Mouse (Mus musculus) embryonic facial prominence, embryonic 11.5 days (tissue): ENCODE data around the gene Dnah3. TPM values are rescaled to one million over a fixed set of nuclear protein-coding genes. Genes with fewer than 3 reads are reported as not detected.

Experiments
- ATAC-seq: fragments of 200-750 bp; cut with Nextera tagmentation; replicated peaks from 2 replicates; pipeline ENCODE4 v1.8.0; 2017; ENCODE audit warnings: low read depth; ENCODE audit not compliant: insufficient number of reproducible peaks, low FRiP score, low TSS enrichment
- DNase-seq: peaks from one replicate; pipeline ENCODE4 v3.0.0-alpha.2; 2015; ENCODE audit warnings: low spot score
- H3K27ac ChIP-seq: fragments of 300-500 bp; sonication (generic); replicated peaks from 2 replicates; pipeline ENCODE4 v1.5.1; 2014; ENCODE audit warnings: mild to moderate bottlenecking, low read depth, low read length, control low read depth
- H3K27me3 ChIP-seq: fragments of 300-500 bp; sonication (generic); 2 replicates; pipeline ENCODE4 v1.6.1; 2014; ENCODE audit warnings: mild to moderate bottlenecking, low read length, moderate library complexity, mixed read lengths; ENCODE audit not compliant: control insufficient read depth, insufficient read depth
- H3K36me3 ChIP-seq: fragments of 300-500 bp; sonication (generic); replicated peaks from 2 replicates; pipeline ENCODE4 v1.6.1; 2014; ENCODE audit warnings: low read depth, mild to moderate bottlenecking, low read length, moderate library complexity, mixed read lengths; ENCODE audit not compliant: control insufficient read depth, insufficient read depth
- H3K4me1 ChIP-seq: fragments of 300-500 bp; sonication (generic); 2 replicates; pipeline ENCODE4 v1.6.1; 2014; ENCODE audit warnings: low read length, mixed read lengths; ENCODE audit not compliant: control insufficient read depth, insufficient read depth
- H3K4me2 ChIP-seq: fragments of 300-500 bp; sonication (generic); 2 replicates; pipeline ENCODE4 v1.6.1; 2014; ENCODE audit warnings: low read depth, mild to moderate bottlenecking, control low read depth, low read length, moderate library complexity
- H3K4me3 ChIP-seq: fragments of 300-500 bp; sonication (generic); 2 replicates; pipeline ENCODE4 v1.5.1; 2014; ENCODE audit warnings: low read depth, low read length, control low read depth
- H3K9ac ChIP-seq: fragments of 300-500 bp; sonication (generic); replicated peaks from 2 replicates; pipeline ENCODE4 v1.6.1; 2014; ENCODE audit warnings: mild to moderate bottlenecking, control low read depth, low read length
- H3K9me3 ChIP-seq: fragments of 300-500 bp; sonication (generic); replicated peaks from 2 replicates; pipeline ENCODE4 v1.6.1; 2016; ENCODE audit warnings: mild to moderate bottlenecking, low read length, inconsistent platforms, mixed read lengths; ENCODE audit not compliant: control insufficient read depth
- WGBS: fragments of 180-500 bp; shearing (Covaris S2); extraction: QIAGEN DNeasy Blood & Tissue Kit; methylation state at CpG from one replicate; pipeline ENCODE4 v1.1.7; 2014; 5-methylcytosine and 5-hydroxymethylcytosine counted together
- polyA plus RNA-seq: library from polyadenylated mRNA; unstranded; fragments of >200 nt; fragmentation: Nextera tagmentation; extraction: Ambion mirVana; gene quantifications from 2 replicates; pipeline ENCODE4 v1.2.1, GENCODE M21; 2014

Gene Dnah3
- polyA plus RNA-seq, 1 experiment from 2014 or later, result not detected

DNA sequence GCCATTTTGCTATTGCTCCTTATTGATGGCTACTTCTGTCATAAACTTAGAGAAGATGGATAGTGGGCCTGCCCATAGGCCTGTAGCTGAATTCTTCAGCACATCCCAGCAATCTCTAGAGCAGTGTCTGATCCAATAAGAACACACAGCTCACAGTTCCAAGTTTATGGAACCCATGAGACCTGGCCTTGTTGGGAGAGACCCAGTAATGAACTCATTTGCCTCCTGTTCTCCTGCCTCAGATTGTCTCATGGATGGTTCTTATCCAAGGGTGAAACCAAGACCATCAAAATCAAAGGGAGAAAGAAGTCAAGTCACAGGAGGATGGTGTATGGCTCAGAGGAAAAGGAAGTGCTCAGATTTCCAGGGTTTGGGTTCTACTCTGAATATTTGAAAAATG, 44.6 kb downstream of the Dnah3 start:
- no peaks in the 10 kb centered on the region for H3K36me3 ChIP-seq
- DNase-seq, result no peak
- no peak for ATAC-seq
- no peaks in the 10 kb centered on the region for H3K27me3 ChIP-seq
- H3K4me3 ChIP-seq, result no peak overlapping the region
- H3K9ac ChIP-seq, result no peak overlapping the region
- H3K27ac ChIP-seq, result no peak overlapping the region
- no peaks in the 10 kb centered on the region for H3K4me1 ChIP-seq
- H3K9me3 ChIP-seq, result no peaks in the 10 kb centered on the region
- H3K4me2 ChIP-seq, result no peak overlapping the region

DNA sequence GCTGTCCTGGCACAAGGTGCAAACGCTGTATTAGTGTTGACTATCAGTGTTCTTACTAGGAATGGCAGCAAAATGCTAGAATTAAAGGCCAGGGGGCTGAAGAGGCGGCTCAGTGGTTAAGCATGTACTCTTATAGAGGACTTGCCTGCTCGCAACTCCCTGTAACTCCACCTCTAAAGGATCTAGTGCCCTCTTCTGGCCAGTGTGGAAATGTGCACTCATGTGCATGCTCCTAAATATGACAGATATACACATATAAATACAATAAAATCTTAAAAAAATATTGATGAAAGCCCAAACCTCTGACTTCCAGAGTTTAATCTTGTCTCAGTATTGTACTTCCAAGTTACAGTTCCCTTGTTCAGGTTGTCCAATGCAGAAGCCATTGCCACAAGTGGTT, 51.1 kb downstream of the Dnah3 start:
- no peak for ATAC-seq
- Histone ChIP-seq H3K9me3 (no peaks in the 10 kb centered on the region), H3K9ac (no peak overlapping the region), H3K27ac (no peak overlapping the region), H3K36me3 (no peaks in the 10 kb centered on the region), H3K4me3 (no peak overlapping the region), H3K4me2 (no peak overlapping the region), H3K27me3 (no peaks in the 10 kb centered on the region), H3K4me1 (no peaks in the 10 kb centered on the region)
- 85% methylated on average over 3 of the region's 3 CpGs for WGBS
- no peak for DNase-seq

DNA sequence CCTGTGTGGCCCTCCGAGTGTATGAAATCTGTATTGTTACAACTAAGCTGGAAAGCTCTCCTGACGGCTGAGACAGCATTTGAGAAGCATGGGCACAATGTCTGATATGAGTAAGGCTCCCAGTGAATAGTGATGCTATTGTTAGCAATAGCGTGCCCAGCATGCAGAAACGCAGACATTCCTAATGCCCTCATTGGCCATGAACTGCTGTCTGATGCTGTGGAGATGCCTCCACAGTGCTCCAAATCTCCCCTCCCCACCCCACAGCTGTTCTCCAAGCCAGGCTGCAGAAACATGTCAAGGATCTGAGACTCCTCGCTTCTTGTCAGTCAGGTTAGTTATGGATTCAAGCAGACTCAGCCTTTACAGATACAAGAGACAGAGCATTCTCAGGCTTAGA, 58.7 kb downstream of the Dnah3 start:
- no peak overlapping the region for H3K27ac ChIP-seq
- DNase-seq (no peak), ATAC-seq (no peak)
- H3K36me3 ChIP-seq, result no peaks in the 10 kb centered on the region
- no peak overlapping the region for H3K4me3 ChIP-seq
- no peak overlapping the region for H3K4me2 ChIP-seq
- H3K4me1 ChIP-seq, result no peaks in the 10 kb centered on the region
- 82% methylated on average over 5 of the region's 5 CpGs for WGBS
- no peaks in the 10 kb centered on the region for H3K9me3 ChIP-seq
- H3K9ac ChIP-seq, result no peak overlapping the region
- H3K27me3 ChIP-seq, result no peaks in the 10 kb centered on the region

DNA sequence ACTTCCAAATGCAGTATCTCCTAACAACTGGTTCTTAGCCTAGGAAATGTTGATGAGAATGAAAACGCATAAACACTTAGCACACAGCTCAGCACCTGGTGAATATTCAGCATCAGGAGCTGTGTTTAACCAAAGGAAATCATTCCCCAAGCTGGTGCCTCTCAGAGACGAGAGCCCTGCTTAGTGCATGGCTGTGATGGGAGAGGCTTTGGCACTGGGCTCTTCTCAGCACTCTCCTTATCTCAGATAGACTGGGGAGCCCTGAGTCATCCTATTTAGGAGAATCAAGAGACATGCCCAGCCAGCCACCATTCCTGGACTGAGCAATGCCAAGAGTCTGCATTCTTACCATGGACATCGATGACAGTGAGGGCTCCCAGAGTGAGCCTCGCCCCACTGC, 60.1 kb downstream of the Dnah3 start:
- Histone ChIP-seq H3K36me3 (no peaks in the 10 kb centered on the region), H3K27me3 (no peaks in the 10 kb centered on the region), H3K9me3 (no peaks in the 10 kb centered on the region), H3K9ac (no peak overlapping the region), H3K4me3 (no peak overlapping the region), H3K4me1 (no peaks in the 10 kb centered on the region), H3K4me2 (no peak overlapping the region), H3K27ac (no peak overlapping the region)
- WGBS, result 78% methylated on average over 4 of the region's 4 CpGs
- ATAC-seq, result no peak
- DNase-seq, result no peak

- ATAC-seq, result no peak
- Histone ChIP-seq H3K4me2 (no peak overlapping the region), H3K27ac (no peak overlapping the region), H3K4me3 (no peak overlapping the region), H3K9me3 (no peaks in the 10 kb centered on the region), H3K27me3 (no peaks in the 10 kb centered on the region), H3K9ac (no peak overlapping the region), H3K36me3 (no peaks in the 10 kb centered on the region), H3K4me1 (no peaks in the 10 kb centered on the region)
- 84% methylated on average over 1 of the region's 1 CpGs for WGBS
- no peak for DNase-seq
These were observed 60.5 kb downstream of the Dnah3 start for GRCm38 (mm10) chr7:120034566-120034965.

DNA sequence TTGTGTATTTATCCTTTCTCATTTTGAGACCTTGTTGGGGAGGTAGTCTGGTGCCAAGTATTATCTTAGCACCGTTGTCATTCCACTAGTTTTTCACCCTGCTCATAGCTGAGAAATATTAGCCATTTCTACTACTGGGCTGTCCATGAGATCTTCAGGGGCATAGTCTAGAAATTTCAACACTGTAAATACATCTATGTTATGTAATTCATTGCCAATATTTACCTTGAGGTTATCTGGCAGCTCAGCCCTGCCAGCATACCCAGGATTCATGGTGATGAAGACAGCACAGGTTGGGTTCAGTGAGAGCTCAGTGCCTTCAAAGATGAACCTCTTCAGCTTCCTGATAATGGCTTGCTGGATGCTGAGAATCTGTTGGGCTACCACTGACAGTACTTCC, 66.4 kb downstream of the Dnah3 start:
- ATAC-seq, result no peak
- 93% methylated on average over 1 of the region's 1 CpGs for WGBS
- no peaks in the 10 kb centered on the region for H3K4me1 ChIP-seq
- H3K27ac ChIP-seq, result no peak overlapping the region
- no peak for DNase-seq
- no peaks in the 10 kb centered on the region for H3K36me3 ChIP-seq
- no peak overlapping the region for H3K4me3 ChIP-seq
- no peaks in the 10 kb centered on the region for H3K9me3 ChIP-seq
- H3K9ac ChIP-seq, result no peak overlapping the region
- H3K4me2 ChIP-seq, result no peak overlapping the region
- no peaks in the 10 kb centered on the region for H3K27me3 ChIP-seq

GRCm38 (mm10) chr7:119997066-119997465, 98.0 kb downstream of the Dnah3 start:
- DNase-seq (no peak), ATAC-seq (no peak)
- no peaks in the 10 kb centered on the region for H3K9me3 ChIP-seq
- H3K36me3 ChIP-seq, result no peaks in the 10 kb centered on the region
- no peak overlapping the region for H3K4me3 ChIP-seq
- H3K4me2 ChIP-seq, result no peak overlapping the region
- WGBS, result 71% methylated on average over 6 of the region's 6 CpGs
- no peaks in the 10 kb centered on the region for H3K4me1 ChIP-seq
- H3K27me3 ChIP-seq, result no peaks in the 10 kb centered on the region
- no peak overlapping the region for H3K27ac ChIP-seq
- H3K9ac ChIP-seq, result no peak overlapping the region

DNA sequence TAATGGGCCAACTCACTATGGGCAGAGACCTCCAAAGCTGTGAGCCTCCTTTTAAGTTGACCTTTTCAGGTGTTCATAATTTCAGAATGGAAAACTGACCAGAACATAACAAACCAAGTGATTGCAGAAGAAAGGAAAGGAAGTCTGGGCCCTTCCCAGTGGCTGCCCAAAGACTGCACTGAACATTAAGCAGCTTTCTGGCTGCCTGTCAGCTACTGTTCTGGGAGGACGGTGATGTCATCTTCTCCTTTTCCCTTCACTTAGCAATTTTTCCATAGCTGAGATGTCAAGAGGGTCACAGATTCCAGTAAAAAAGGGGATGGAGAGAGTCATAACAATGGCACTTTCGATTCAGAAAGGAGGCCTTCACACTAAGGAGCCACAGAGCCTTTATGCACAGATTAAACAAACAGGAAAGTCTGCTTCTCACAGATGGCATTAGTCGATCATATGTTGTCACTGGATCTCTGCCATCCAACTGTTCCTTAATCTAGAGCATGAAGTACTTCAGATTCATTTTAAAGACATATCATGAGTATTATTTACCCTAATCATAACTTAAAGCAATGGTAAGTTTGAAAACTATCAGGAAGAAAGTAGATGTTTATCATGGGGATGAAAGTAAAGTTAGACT, 109.7 kb downstream of the Dnah3 start:
- no peaks in the 10 kb centered on the region for H3K9me3 ChIP-seq
- H3K4me1 ChIP-seq, result no peaks in the 10 kb centered on the region
- DNase-seq (no peak), ATAC-seq (no peak)
- no peaks in the 10 kb centered on the region for H3K36me3 ChIP-seq
- H3K4me2 ChIP-seq, result no peak overlapping the region
- no peak overlapping the region for H3K4me3 ChIP-seq
- no peaks in the 10 kb centered on the region for H3K27me3 ChIP-seq
- WGBS, result 72% methylated on average over 3 of the region's 3 CpGs
- no peak overlapping the region for H3K27ac ChIP-seq
- H3K9ac ChIP-seq, result no peak overlapping the region
